Mouse (Mus musculus): Measurements from ENCODE around the gene Utrn.

DNA sequence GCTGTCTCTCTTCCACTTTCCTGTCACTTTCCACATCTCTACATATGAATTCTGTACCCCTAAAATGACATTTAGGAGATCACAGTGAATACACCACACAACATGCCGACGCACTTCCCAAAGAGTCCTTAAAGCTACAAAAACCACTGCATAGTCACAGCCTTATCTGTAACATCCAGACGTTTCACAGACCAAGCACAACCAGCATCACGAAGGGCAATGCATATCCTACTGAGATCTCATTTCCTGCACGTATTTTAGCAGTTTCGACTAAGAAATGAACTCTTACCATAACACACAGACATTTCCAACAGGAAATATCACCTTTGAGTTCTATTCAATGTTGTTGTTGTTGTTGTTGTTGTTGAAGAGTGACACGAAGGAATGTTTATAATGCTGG lies 8.8 kb downstream of the Utrn start:
- TF ChIP-seq CTCF (IDR thresholded peaks at IDR 0.05; ENCODE audit: borderline replicate concordance, extremely low read depth, insufficient read depth, insufficient read length) (no peak), POLR2A (IDR thresholded peaks at IDR 0.05; ENCODE audit: borderline replicate concordance, extremely low read depth, insufficient read depth, insufficient read length, poor library complexity, severe bottlenecking) (no peak)
